Comparison of ENCODE assay signal across 9 mouse cellular contexts in the genomic region with DNA sequence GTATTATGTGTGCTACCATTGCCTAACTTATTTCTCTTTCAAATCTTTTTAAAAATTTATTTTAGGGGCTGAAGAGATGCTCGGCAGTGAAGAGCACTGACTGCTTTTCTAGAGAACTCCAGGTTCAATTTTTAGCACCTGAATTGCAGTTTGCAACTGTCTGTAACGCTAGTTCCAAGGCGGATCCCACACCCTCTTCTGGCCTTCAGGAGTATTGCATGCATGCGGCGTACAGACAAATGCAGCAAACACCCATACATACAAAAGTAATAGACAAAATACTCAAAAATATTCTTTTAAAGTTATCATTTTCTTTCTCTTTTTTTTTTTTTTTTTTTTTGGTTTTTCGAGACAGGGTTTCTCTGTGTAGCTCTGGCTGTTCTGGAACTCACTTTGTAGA. TPM values are rescaled to one million over a fixed set of nuclear protein-coding genes. Genes with fewer than 3 reads are reported as not detected.
DNase-seq lines count a peak whose midpoint lies in the region; ATAC-seq and TF ChIP-seq lines count a peak whose summit lies in the region.
"Had no signal": no experiment of that assay in that cellular context is flagged by ENCODE, and none has a peak within 500 bp of the region (broad histone marks: within the 10 kb centered on the region; RNA-seq: fewer than 3 reads in every experiment).

No protein-coding gene starts in this region.

- WGBS in heart, adult 2 months, result 45% methylated on average over 6 of the region's 6 CpGs
- 39% methylated on average over 6 of the region's 6 CpGs for WGBS in heart, embryonic 11.5 days (ENCODE audit: insufficient replicate concordance)
- 45% methylated on average over 6 of the region's 6 CpGs for WGBS in heart, embryonic 16.5 days

- H3K9ac ChIP-seq in heart, adult 2 months (ENCODE audit: low read depth, low read length), result no peak overlapping the region
- no peak overlapping the region for H3K9ac ChIP-seq in heart, embryonic 11.5 days (ENCODE audit: low read depth, low read length)
- H3K9ac ChIP-seq in MEL (ENCODE audit: control insufficient read depth, low read depth, low read length, poor library complexity, severe bottlenecking), result no peak overlapping the region
- no peak overlapping the region for H3K9ac ChIP-seq in heart, embryonic 16.5 days (ENCODE audit: low read length)
- H3K9ac ChIP-seq: liver, embryonic 15.5 days had no signal

- no peak overlapping the region for H3K4me2 ChIP-seq in heart, embryonic 11.5 days
- no peak overlapping the region for H3K4me2 ChIP-seq in heart, embryonic 16.5 days (ENCODE audit: low read depth, low read length)
- H3K4me2 ChIP-seq: liver, embryonic 15.5 days had no signal

- H3K36me3 ChIP-seq in heart, adult 2 months (ENCODE audit: control insufficient read depth, insufficient read depth, low read length), result no peaks in the 10 kb centered on the region
- no peaks in the 10 kb centered on the region for H3K36me3 ChIP-seq in heart, embryonic 11.5 days (ENCODE audit: control insufficient read depth, insufficient read depth, low read length)
- peaks cover 2 to 20% of the 10 kb centered on the region in 2 experiments; a peak in 2 of 4 replicates for H3K36me3 ChIP-seq in MEL (ENCODE audit: control insufficient read depth in 1 of 2, insufficient read depth in 2 of 2, low read length in 2 of 2)
- no peaks in the 10 kb centered on the region for H3K36me3 ChIP-seq in heart, embryonic 16.5 days (ENCODE audit: control insufficient read depth, insufficient read depth)
- H3K36me3 ChIP-seq: liver, embryonic 15.5 days had no signal

- DNase-seq in heart, adult 2 months, result peak; percentile 17 to 46
- peak; percentile 73 for DNase-seq in 416B (ENCODE audit: low read depth)
- DNase-seq in MEL (ENCODE audit: low read depth, low spot score), result peak; percentile 88
- DNase-seq in thymus, postnatal 36 days, result peak; percentile 55 to 58
- no peak for DNase-seq in right cerebral cortex, postnatal 36 days (ENCODE audit: low spot score in 2 of 2)

- no peak for ATAC-seq in heart, embryonic 11.5 days (replicated peaks; ENCODE audit: insufficient number of reproducible peaks, low FRiP score, low TSS enrichment)
- no peak for ATAC-seq in heart, embryonic 16.5 days (replicated peaks; ENCODE audit: extremely low read depth, insufficient read depth, low FRiP score)
- 0 out of 2 replicates have a peak, but pooled peaks have one; percentile 28 for ATAC-seq in megakaryocyte, adult 5-6 weeks (ENCODE audit: poor library complexity, severe bottlenecking)

- peaks cover 4% of the 10 kb centered on the region for H3K4me1 ChIP-seq in heart, adult 2 months (ENCODE audit: control insufficient read depth, insufficient read depth, low read length)
- peaks cover 8% of the 10 kb centered on the region for H3K4me1 ChIP-seq in heart, embryonic 11.5 days (ENCODE audit: control insufficient read depth, insufficient read depth, low read length)
- peaks cover 10 to 21% of the 10 kb centered on the region in 2 experiments; a peak in 3 of 4 replicates for H3K4me1 ChIP-seq in MEL (ENCODE audit: control insufficient read depth in 1 of 2, insufficient read depth in 2 of 2, low read length in 2 of 2)
- H3K4me1 ChIP-seq in heart, embryonic 16.5 days (ENCODE audit: control insufficient read depth, insufficient read depth, low read length), result peaks cover 13% of the 10 kb centered on the region

- H3K4me3 ChIP-seq in heart, adult 2 months, result no peak overlapping the region
- H3K4me3 ChIP-seq in heart, embryonic 11.5 days (ENCODE audit: low read depth, low read length), result no peak overlapping the region
- H3K4me3 ChIP-seq in MEL (ENCODE audit: control insufficient read depth in 1 of 2, insufficient read depth in 1 of 2, low read depth in 2 of 2, low read length in 2 of 2), result no peak overlapping the region
- no peak overlapping the region for H3K4me3 ChIP-seq in heart, embryonic 16.5 days (ENCODE audit: low read length)
- H3K4me3 ChIP-seq: liver, embryonic 15.5 days had no signal

- H3K27me3 ChIP-seq in heart, adult 2 months (ENCODE audit: control insufficient read depth, insufficient read depth, low read length), result no peaks in the 10 kb centered on the region
- H3K27me3 ChIP-seq in heart, embryonic 11.5 days (ENCODE audit: control insufficient read depth, insufficient read depth, low read length), result no peaks in the 10 kb centered on the region
- no peaks in the 10 kb centered on the region for H3K27me3 ChIP-seq in MEL (ENCODE audit: control insufficient read depth in 1 of 2, insufficient read depth in 2 of 2, low read length in 2 of 2)
- H3K27me3 ChIP-seq in heart, embryonic 16.5 days (ENCODE audit: control insufficient read depth, insufficient read depth, low read length), result no peaks in the 10 kb centered on the region
- H3K27me3 ChIP-seq: liver, embryonic 15.5 days had no signal

- no peaks in the 10 kb centered on the region for H3K9me3 ChIP-seq in heart, embryonic 11.5 days (replicated peaks; ENCODE audit: control insufficient read depth, low read length)
- no peaks in the 10 kb centered on the region for H3K9me3 ChIP-seq in MEL (replicated peaks; ENCODE audit: insufficient read depth, low read length)
- no peaks in the 10 kb centered on the region for H3K9me3 ChIP-seq in heart, embryonic 16.5 days (replicated peaks; ENCODE audit: control insufficient read depth, low read length)
- H3K9me3 ChIP-seq: liver, embryonic 15.5 days had no signal

- H3K79me2 ChIP-seq in heart, adult 2 months (replicated peaks; ENCODE audit: control insufficient read depth, insufficient read depth, low read length), result no peaks in the 10 kb centered on the region; the same call in 1 of the 2 replicates
- H3K79me2 ChIP-seq in MEL (ENCODE audit: control insufficient read depth, insufficient read depth, low read length, poor library complexity), result peaks cover 23% of the 10 kb centered on the region

- H3K27ac ChIP-seq in heart, adult 2 months, result no peak overlapping the region
- no peak overlapping the region for H3K27ac ChIP-seq in heart, embryonic 11.5 days (ENCODE audit: low read depth, low read length)
- H3K27ac ChIP-seq in MEL (ENCODE audit: control insufficient read depth, low read depth, low read length), result no peak overlapping the region
- peak overlapping the region; percentile 12; the same call in 1 of the 2 replicates for H3K27ac ChIP-seq in heart, embryonic 16.5 days (ENCODE audit: low read length)
- H3K27ac ChIP-seq: liver, embryonic 15.5 days had no signal

- TF ChIP-seq CTCF in heart, adult 2 months (IDR thresholded peaks at IDR 0.05), result peak; percentile 74
- TF ChIP-seq CTCF in MEL (IDR thresholded peaks at IDR 0.05 in 2 of 3, conservative IDR thresholded peaks at IDR 0.05 in 1 of 3; ENCODE audit: control insufficient read depth in 1 of 3, insufficient read depth in 1 of 3, low read depth in 2 of 3, low read length in 3 of 3, poor library complexity in 1 of 3, severe bottlenecking in 1 of 3), result peak; percentile 78 to 86 (median 84)

- intact Hi-C loops in heart, adult 2 months (cut with DNase I), result loop anchor here (1.0 kb wide), 1 partner anchor 134 kb away; no protein-coding TSS in a partner anchor

- TF ChIP-seq EP300 in heart, adult 2 months (IDR thresholded peaks at IDR 0.05; ENCODE audit: insufficient read depth, low read depth, low read length), result no peak
- TF ChIP-seq EP300 in MEL (IDR thresholded peaks at IDR 0.05; ENCODE audit: low read depth in 1 of 2, low read length in 2 of 2), result no peak

- TF ChIP-seq RAD21 in MEL (IDR thresholded peaks at IDR 0.05; ENCODE audit: low read depth, low read length), result peak; percentile 66

- TF ChIP-seq POLR2A in heart, adult 2 months (IDR thresholded peaks at IDR 0.05; ENCODE audit: insufficient read depth, low read depth, low read length), result no peak
- no peak for TF ChIP-seq POLR2A in MEL (IDR thresholded peaks at IDR 0.05; ENCODE audit: control insufficient read depth in 1 of 2, insufficient read depth in 1 of 2, low read depth in 1 of 2, low read length in 2 of 2, poor library complexity in 1 of 2)

TF ChIP-seq in MEL, 35 proteins besides CTCF, POLR2A, EP300 and RAD21:
- TF ChIP-seq BHLHE40 (IDR thresholded peaks at IDR 0.05; ENCODE audit: borderline replicate concordance, low read depth, low read length) (no peak), ZNF384 (IDR thresholded peaks at IDR 0.05; ENCODE audit: low read depth, low read length) (peak; percentile 12; the same call in 1 of the 2 replicates), SMC3 (IDR thresholded peaks at IDR 0.05; ENCODE audit: low read depth, low read length) (peak; percentile 93), POLR2AphosphoS2 (IDR thresholded peaks at IDR 0.05; ENCODE audit: low read length) (no peak), SIN3A (IDR thresholded peaks at IDR 0.05; ENCODE audit: low read length) (peak; percentile 46; the same call in 1 of the 2 replicates), HCFC1 (IDR thresholded peaks at IDR 0.05; ENCODE audit: low read depth, low read length) (peak; percentile 44; the same call in 1 of the 2 replicates), NRF1 (IDR thresholded peaks at IDR 0.05; ENCODE audit: insufficient read depth, low read depth, low read length, poor library complexity, severe bottlenecking) (no peak), ZC3H11A (IDR thresholded peaks at IDR 0.05; ENCODE audit: low read depth, low read length) (peak; percentile 73)

RNA-seq across cellular contexts. Expression of gene Mettl16, which starts 2.6 kb away (rescaled TPM):
- total RNA-seq in heart, adult 2 months (2021), result 10 to 100 TPM; 16.3 to 17.8 TPM
- 2.8 and 4.6 TPM in 2 replicates for polyA plus RNA-seq in heart, adult 2 months (2012; rRNA removed)
- polyA plus RNA-seq in heart, embryonic 11.5 days (2014; fragmentation: Nextera tagmentation; extraction: Ambion mirVana), result 28.5 and 29.5 TPM in 2 replicates
- 110 and 116 TPM in 2 replicates for total RNA-seq in MEL (2012; rRNA removed)
- 10 to 100 TPM in 1 of 2 experiments, not detected in 1; 76.3 TPM for polyA plus RNA-seq in MEL (2012; ENCODE audit: insufficient read depth in 1 of 2, insufficient read length in 2 of 2, low read depth in 1 of 2, low replicate concordance in 2 of 2, missing spikeins in 1 of 2)
- 30.4 and 33.0 TPM in 2 replicates for polyA plus RNA-seq in heart, embryonic 16.5 days (2015; fragmentation: Nextera tagmentation; extraction: Ambion mirVana)
- total RNA-seq in megakaryocyte, adult 5-6 weeks (2015), result 3.5 and 6.2 TPM in 2 replicates
- total RNA-seq in megakaryocyte, adult 5-6 weeks (2017), result 10.2 and 12.5 TPM in 2 replicates

RNA-seq across cellular contexts. Expression of gene Pafah1b1, which starts 43.6 kb away (rescaled TPM):
- total RNA-seq in heart, adult 2 months (2021), result 100 to 1,000 TPM; 208 to 233 TPM
- polyA plus RNA-seq in heart, adult 2 months (2012; rRNA removed), result 30.2 and 73.0 TPM in 2 replicates
- 73.7 and 79.6 TPM in 2 replicates for polyA plus RNA-seq in heart, embryonic 11.5 days (2014; fragmentation: Nextera tagmentation; extraction: Ambion mirVana)
- 65.8 and 67.4 TPM in 2 replicates for total RNA-seq in MEL (2012; rRNA removed)
- 10 to 100 TPM in 1 of 2 experiments, not detected in 1; 54.5 TPM for polyA plus RNA-seq in MEL (2012; ENCODE audit: insufficient read depth in 1 of 2, insufficient read length in 2 of 2, low read depth in 1 of 2, low replicate concordance in 2 of 2, missing spikeins in 1 of 2)
- 41.7 and 53.1 TPM in 2 replicates for polyA plus RNA-seq in heart, embryonic 16.5 days (2015; fragmentation: Nextera tagmentation; extraction: Ambion mirVana)
- 53.1 and 57.4 TPM in 2 replicates for total RNA-seq in megakaryocyte, adult 5-6 weeks (2015)
- 58.7 and 64.4 TPM in 2 replicates for total RNA-seq in megakaryocyte, adult 5-6 weeks (2017)

Comparison
In these comparisons a context has a peak if more than half of its experiments do, and no peak if none do; other contexts are left out.
1. DNase-seq: peak in heart, adult 2 months (2 of 2), 416B (single experiment), MEL (single experiment) and thymus, postnatal 36 days (2 of 2); none in right cerebral cortex, postnatal 36 days (0 of 2).